Mouse (Mus musculus) intestine, postnatal 0 days (tissue): ENCODE data around the gene Cfap77. TPM values are rescaled to one million over a fixed set of nuclear protein-coding genes. Genes with fewer than 3 reads are reported as not detected.
A peak's percentile ranks its signal among the peaks of the same experiment; 100 is the strongest.

ENCODE experiments used
- ATAC-seq: fragments of 200-750 bp; cut with Nextera tagmentation; 2 replicates; pipeline ENCODE4 v1.8.0; 2017; ENCODE audit warnings: mild to moderate bottlenecking, moderate TSS enrichment, moderate library complexity
- H3K27ac ChIP-seq: fragments of 300-500 bp; sonication (generic); 2 replicates; pipeline ENCODE4 v1.5.1; 2014; ENCODE audit warnings: mild to moderate bottlenecking, low read depth, low read length, moderate library complexity
- H3K27me3 ChIP-seq: fragments of 300-500 bp; sonication (generic); replicated peaks from 2 replicates; pipeline ENCODE4 v1.6.1; 2014; ENCODE audit warnings: low read length, mixed read lengths; ENCODE audit not compliant: control insufficient read depth, insufficient read depth
- H3K36me3 ChIP-seq: fragments of 300-500 bp; sonication (generic); 2 replicates; pipeline ENCODE4 v1.6.1; 2014; ENCODE audit warnings: mild to moderate bottlenecking, moderate library complexity; ENCODE audit not compliant: control insufficient read depth, insufficient read depth
- H3K4me1 ChIP-seq: fragments of 300-500 bp; sonication (generic); replicated peaks from 2 replicates; pipeline ENCODE4 v1.6.1; 2014; ENCODE audit warnings: antibody characterized with exemption, low read length, mixed read lengths; ENCODE audit not compliant: control insufficient read depth, insufficient read depth
- H3K4me2 ChIP-seq: fragments of 300-500 bp; sonication (generic); replicated peaks from 2 replicates; pipeline ENCODE4 v1.6.1; 2014; ENCODE audit warnings: low read depth, mild to moderate bottlenecking, moderate library complexity
- H3K4me3 ChIP-seq: fragments of 300-500 bp; sonication (generic); 2 replicates; pipeline ENCODE4 v1.5.1; 2014; ENCODE audit warnings: low read depth, low read length
- H3K9ac ChIP-seq: fragments of 300-500 bp; sonication (generic); 2 replicates; pipeline ENCODE4 v1.6.1; 2014; ENCODE audit warnings: mild to moderate bottlenecking, low read depth, low read length
- H3K9me3 ChIP-seq: fragments of 300-500 bp; sonication (generic); 2 replicates; pipeline ENCODE4 v1.6.1; 2016; ENCODE audit warnings: mixed run types; ENCODE audit not compliant: control insufficient read depth
- CTCF ChIP-seq: sonication (generic); IDR thresholded peaks from 2 replicates; pipeline ENCODE4 v1.5.1; 2016; ENCODE audit warnings: low read depth, mild to moderate bottlenecking, control low read depth, antibody characterized with exemption, moderate library complexity
- WGBS: fragments of 180-500 bp; shearing (Covaris S2); extraction: QIAGEN DNeasy Blood & Tissue Kit; methylation state at CpG from one replicate; pipeline ENCODE4 v1.1.7; 2014; 5-methylcytosine and 5-hydroxymethylcytosine counted together
- polyA plus RNA-seq: library from polyadenylated mRNA; unstranded; fragments of >200 nt; fragmentation: Nextera tagmentation; extraction: Ambion mirVana; gene quantifications from 2 replicates; pipeline ENCODE4 v1.2.1, GENCODE M21; 2015

The Cfap77 gene
- polyA plus RNA-seq, 1 experiment from 2014 or later, result 0.08 TPM

GRCm38 (mm10) chr2:28995436-28995835 is 59.4 kb downstream of the Cfap77 start:
- no peak for TF ChIP-seq CTCF
- 58% methylated on average over 4 of the region's 4 CpGs for WGBS
- ATAC-seq, result no peak

GRCm38 (mm10) chr2:28994014-28994413 is 60.9 kb downstream of the Cfap77 start:
- H3K4me1 ChIP-seq, result no peaks in the 10 kb centered on the region
- no peak overlapping the region for H3K9ac ChIP-seq
- no peaks in the 10 kb centered on the region for H3K36me3 ChIP-seq
- WGBS, result 74% methylated on average over 12 of the region's 12 CpGs
- no peak overlapping the region for H3K27ac ChIP-seq
- H3K4me3 ChIP-seq, result no peak overlapping the region
- no peak overlapping the region for H3K4me2 ChIP-seq
- no peaks in the 10 kb centered on the region for H3K9me3 ChIP-seq
- TF ChIP-seq CTCF, result no peak
- no peaks in the 10 kb centered on the region for H3K27me3 ChIP-seq
- no peak for ATAC-seq

More at GRCm38 (mm10) chr2:28995436-28995835, 59.4 kb downstream of the Cfap77 start:
- Histone ChIP-seq H3K27ac (no peak overlapping the region), H3K4me2 (no peak overlapping the region), H3K4me1 (no peaks in the 10 kb centered on the region), H3K27me3 (no peaks in the 10 kb centered on the region), H3K9me3 (no peaks in the 10 kb centered on the region), H3K9ac (no peak overlapping the region), H3K36me3 (no peaks in the 10 kb centered on the region), H3K4me3 (no peak overlapping the region)

GRCm38 (mm10) chr2:28988781-28989180 is 66.1 kb downstream of the Cfap77 start:
- Histone ChIP-seq H3K36me3 (no peaks in the 10 kb centered on the region), H3K27me3 (no peaks in the 10 kb centered on the region), H3K4me3 (no peak overlapping the region), H3K9me3 (0 out of 2 replicates have a peak, but pooled peaks cover 3% of the 10 kb centered on the region), H3K4me1 (no peaks in the 10 kb centered on the region), H3K9ac (no peak overlapping the region), H3K27ac (no peak overlapping the region), H3K4me2 (no peak overlapping the region)
- peak; percentile 33 for TF ChIP-seq CTCF
- ATAC-seq, result no peak
- 93% methylated on average over 3 of the region's 3 CpGs for WGBS

- no peak overlapping the region for H3K4me3 ChIP-seq
- no peak for ATAC-seq
- H3K36me3 ChIP-seq, result no peaks in the 10 kb centered on the region
- TF ChIP-seq CTCF, result no peak
- H3K27ac ChIP-seq, result no peak overlapping the region
- H3K4me1 ChIP-seq, result no peaks in the 10 kb centered on the region
- 61% methylated on average over 20 of the region's 20 CpGs for WGBS
- no peaks in the 10 kb centered on the region for H3K27me3 ChIP-seq
- no peak overlapping the region for H3K4me2 ChIP-seq
- no peak overlapping the region for H3K9ac ChIP-seq
- no peaks in the 10 kb centered on the region for H3K9me3 ChIP-seq
Measured at GRCm38 (mm10) chr2:28980080-28980910, 74.6 kb downstream of the Cfap77 start.

GRCm38 (mm10) chr2:28978461-28978860 is 76.4 kb downstream of the Cfap77 start:
- H3K4me1 ChIP-seq, result no peaks in the 10 kb centered on the region
- no peak overlapping the region for H3K4me2 ChIP-seq
- no peaks in the 10 kb centered on the region for H3K9me3 ChIP-seq
- no peak for TF ChIP-seq CTCF
- H3K36me3 ChIP-seq, result no peaks in the 10 kb centered on the region
- no peak overlapping the region for H3K27ac ChIP-seq
- H3K4me3 ChIP-seq, result no peak overlapping the region
- no peak overlapping the region for H3K9ac ChIP-seq
- ATAC-seq, result no peak
- WGBS, result 70% methylated on average over 4 of the region's 4 CpGs
- no peaks in the 10 kb centered on the region for H3K27me3 ChIP-seq

GRCm38 (mm10) chr2:28976635-28977034 is 78.2 kb downstream of the Cfap77 start:
- H3K4me2 ChIP-seq, result no peak overlapping the region
- peak; percentile 95 for TF ChIP-seq CTCF
- ATAC-seq, result no peak
- no peak overlapping the region for H3K27ac ChIP-seq
- H3K36me3 ChIP-seq, result no peaks in the 10 kb centered on the region
- H3K4me3 ChIP-seq, result no peak overlapping the region
- 13% methylated on average over 7 of the region's 7 CpGs for WGBS
- H3K4me1 ChIP-seq, result no peaks in the 10 kb centered on the region
- H3K9me3 ChIP-seq, result no peaks in the 10 kb centered on the region
- H3K27me3 ChIP-seq, result no peaks in the 10 kb centered on the region
- H3K9ac ChIP-seq, result no peak overlapping the region
